Mouse (Mus musculus) T-helper 2 cell (primary cell): ENCODE results near the gene Cog6.

Source experiments
- in situ Hi-C: fragments of 300-600 bp; cut with MboI, MseI; formaldehyde crosslinking; loops from one replicate; pipeline ENCODE4 v1.15.1; 2025; ENCODE audit warnings: high pct_unique_total_duplicates

Cog6 gene

DNA sequence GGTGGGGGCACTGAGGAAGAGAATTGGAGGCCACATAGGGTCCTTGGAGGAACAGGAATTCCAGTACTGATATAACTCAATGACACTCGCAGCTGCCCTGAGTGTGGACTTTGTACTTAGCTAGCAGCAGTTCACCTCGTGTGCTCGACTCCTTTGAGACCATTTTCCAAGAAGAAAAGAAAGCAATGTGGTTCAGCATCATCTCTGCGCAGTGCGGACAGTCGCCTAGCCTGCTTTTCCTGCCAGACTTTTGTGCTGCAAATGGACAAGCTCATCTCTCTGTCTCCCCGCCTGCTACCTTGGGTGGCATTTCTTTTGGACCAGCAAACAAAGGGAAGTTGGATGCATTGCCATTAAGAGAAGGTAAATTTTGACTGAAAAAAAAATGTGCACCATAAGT lies 52.8 kb downstream of the Cog6 start:
- in situ Hi-C loops, result no loop called here

GRCm38 (mm10) chr3:52963441-52963840 lies 53.6 kb downstream of the Cog6 start:
- in situ Hi-C loops, result no loop called here

- in situ Hi-C loops, result no loop called here
These were observed 54.6 kb downstream of the Cog6 start for GRCm38 (mm10) chr3:52962391-52962790.

DNA sequence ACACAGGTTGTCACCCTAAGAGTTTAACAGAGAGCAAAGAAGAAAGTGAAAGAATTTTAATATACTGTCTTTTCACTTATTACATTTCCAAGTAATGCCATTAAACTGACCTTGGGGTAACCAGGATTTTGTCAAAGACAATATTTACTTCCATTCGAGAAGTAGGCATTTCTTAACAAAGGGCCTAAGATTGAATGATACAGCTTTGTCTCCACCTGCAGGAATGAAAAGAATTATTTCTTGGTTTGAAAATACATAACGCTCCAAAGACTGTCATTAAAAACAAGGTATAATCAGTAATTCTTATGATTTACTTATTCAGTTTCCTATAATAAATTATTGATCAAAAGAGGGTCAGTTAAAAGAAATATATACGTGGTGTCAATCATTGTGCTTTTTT lies 55.4 kb downstream of the Cog6 start:
- in situ Hi-C loops, result no loop called here

GRCm38 (mm10) chr3:52960951-52961350 lies 56.1 kb downstream of the Cog6 start:
- in situ Hi-C loops, result no loop called here

- in situ Hi-C loops, result no loop called here
These were observed 58.5 kb downstream of the Cog6 start for GRCm38 (mm10) chr3:52958444-52959120.

DNA sequence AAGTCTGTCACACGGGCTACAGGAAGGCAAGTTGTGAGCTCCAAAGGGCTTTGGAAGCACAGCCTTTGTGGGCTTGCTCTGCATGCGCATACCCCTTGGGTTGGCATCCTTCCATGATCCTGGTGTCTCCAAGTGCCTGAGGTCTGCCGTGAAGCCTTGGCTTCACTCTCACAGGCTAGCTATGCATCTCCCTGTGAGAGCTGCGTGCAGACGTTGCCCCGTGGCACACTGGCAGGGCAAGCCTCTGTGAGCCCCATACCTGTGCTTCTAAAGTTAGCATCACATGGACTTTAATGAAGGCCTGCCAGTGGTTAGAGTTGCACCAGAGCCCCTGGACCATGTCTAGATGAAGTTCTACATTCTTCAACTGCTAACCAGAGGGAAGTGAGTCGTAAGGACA lies 59.2 kb downstream of the Cog6 start:
- in situ Hi-C loops, result no loop called here

GRCm38 (mm10) chr3:52956236-52956635 lies 60.8 kb downstream of the Cog6 start:
- in situ Hi-C loops, result no loop called here

GRCm38 (mm10) chr3:52955481-52956019 lies 61.5 kb downstream of the Cog6 start:
- in situ Hi-C loops, result no loop called here

DNA sequence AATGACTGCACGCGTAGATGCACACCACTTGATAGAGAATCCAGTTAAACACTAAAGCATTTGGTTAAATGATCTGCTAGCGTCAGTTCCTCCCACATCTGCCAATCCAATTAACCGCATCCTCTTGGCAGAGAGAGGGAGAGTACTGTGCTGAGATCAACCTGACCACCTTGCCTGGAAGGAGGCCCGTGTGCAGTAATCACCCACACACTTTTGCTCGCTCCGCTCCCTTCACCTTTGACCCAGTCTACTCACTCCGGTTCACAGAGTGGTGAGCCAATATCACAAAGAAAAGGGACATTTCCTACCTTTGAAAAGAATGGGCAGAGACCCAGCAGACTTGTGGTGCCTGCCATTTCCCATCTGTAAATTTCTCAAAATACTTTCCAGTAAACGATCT lies 62.4 kb downstream of the Cog6 start:
- in situ Hi-C loops, result no loop called here

DNA sequence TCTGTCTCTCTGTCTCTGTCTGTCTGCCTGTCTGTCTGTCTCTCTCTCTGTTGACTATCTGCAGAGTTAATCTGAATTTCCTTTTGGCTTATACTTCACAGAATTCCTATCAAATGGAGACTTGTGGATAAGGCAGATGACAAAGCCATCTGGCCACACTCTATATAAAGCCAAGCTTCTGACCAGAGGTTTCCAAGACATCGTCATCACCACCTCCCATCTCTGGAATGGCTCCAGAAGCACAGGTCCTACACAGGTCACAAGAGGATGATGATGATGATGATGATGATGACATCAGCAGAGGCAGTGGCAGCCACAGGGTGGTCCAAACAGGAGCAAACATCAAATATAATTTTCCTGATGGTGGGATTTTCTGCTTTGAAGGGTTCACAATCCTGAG lies 63.2 kb downstream of the Cog6 start:
- in situ Hi-C loops, result no loop called here

- in situ Hi-C loops, result no loop called here
These were observed 68.2 kb downstream of the Cog6 start for GRCm38 (mm10) chr3:52948824-52949223.

DNA sequence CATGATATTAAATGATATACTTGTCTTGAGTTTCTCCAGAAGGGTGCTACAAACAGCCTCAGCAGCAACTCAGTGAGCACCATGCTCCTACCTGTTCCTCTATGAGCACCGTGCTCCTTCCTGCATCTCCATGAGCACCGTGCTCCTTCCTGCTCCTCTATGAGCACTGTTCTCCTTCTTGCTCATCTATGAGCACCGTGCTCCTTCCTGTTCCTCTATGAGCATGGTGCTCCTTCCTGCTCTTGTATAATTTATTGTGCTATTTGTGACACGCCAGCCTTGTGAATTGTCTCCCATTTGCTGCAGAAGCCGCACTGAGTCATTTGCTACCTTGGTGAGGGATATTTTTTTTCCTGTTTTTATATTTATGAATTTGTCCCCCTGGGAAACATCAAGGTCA lies 69.6 kb downstream of the Cog6 start:
- in situ Hi-C loops, result no loop called here

- in situ Hi-C loops, result no loop called here
These were observed 76.1 kb downstream of the Cog6 start for GRCm38 (mm10) chr3:52940832-52941468.

DNA sequence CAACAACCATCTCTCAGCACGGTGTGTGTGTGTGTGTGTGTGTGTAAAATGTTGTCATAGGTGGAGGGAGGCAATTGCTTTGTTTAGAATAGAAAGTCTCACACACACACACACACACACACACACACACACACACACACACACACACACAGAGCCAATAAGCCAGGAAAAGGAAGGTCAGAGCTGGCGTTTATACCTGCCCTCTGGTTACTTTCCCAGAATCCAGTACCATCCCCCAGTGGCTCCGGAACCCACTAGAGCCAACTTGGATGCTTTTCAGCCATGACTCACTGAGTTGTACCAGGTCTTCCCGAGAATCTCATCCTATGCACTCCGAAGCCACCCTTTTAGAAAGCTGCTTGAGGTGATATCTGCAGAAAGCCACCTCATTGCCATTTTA lies 78.6 kb downstream of the Cog6 start:
- in situ Hi-C loops, result loop anchor here (10.0 kb wide), 1 partner anchor 84 kb away; no protein-coding TSS in a partner anchor

GRCm38 (mm10) chr3:52937739-52938306 lies 79.2 kb downstream of the Cog6 start:
- in situ Hi-C loops, result loop anchor here (10.0 kb wide), 1 partner anchor 83 kb away; no protein-coding TSS in a partner anchor

DNA sequence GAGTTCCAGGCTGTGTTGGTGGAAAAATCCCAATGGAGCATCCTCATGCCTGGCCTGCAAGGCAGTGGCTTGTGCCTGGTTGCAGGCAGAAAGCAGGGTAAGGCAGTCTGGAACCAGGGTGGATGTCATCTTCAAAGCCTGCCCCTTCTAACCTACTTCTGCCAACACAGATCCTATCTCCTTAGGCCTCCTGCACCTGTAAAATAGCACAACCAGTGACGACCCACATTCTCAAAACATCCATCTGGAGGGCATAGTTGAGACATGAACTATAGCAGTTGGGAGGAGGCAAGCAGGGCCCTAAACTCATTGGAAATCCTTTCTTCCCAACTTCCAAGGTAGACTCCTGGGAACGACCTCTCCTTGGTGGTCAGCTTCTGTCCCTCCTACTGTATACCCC lies 85.1 kb downstream of the Cog6 start:
- in situ Hi-C loops, result loop anchor here (10.0 kb wide), 1 partner anchor 77 kb away; no protein-coding TSS in a partner anchor
